Mouse (Mus musculus): ENCODE results near the gene Tmcc1. TPM values are rescaled to one million over a fixed set of nuclear protein-coding genes. Genes with fewer than 3 reads are reported as not detected.

Gene Tmcc1
- polyA plus RNA-seq, 1 experiment from 2014 or later, result 11.8 TPM

GRCm38 (mm10) chr6:115968700-115969099, 224.6 kb downstream of the Tmcc1 start:
- Histone ChIP-seq H3K4me1 (replicated peaks; ENCODE audit: control insufficient read depth, insufficient read depth, low read length) (peaks cover 12% of the 10 kb centered on the region), H3K27me3 (replicated peaks; ENCODE audit: control insufficient read depth, insufficient read depth, low read length) (no peaks in the 10 kb centered on the region), H3K27ac (ENCODE audit: low read depth) (no peak overlapping the region), H3K9me3 (ENCODE audit: control insufficient read depth, low read length) (no peaks in the 10 kb centered on the region), H3K4me2 (ENCODE audit: low read length) (no peak overlapping the region), H3K9ac (ENCODE audit: low read length) (no peak overlapping the region), H3K4me3 (ENCODE audit: low read depth, low read length) (no peak overlapping the region), H3K36me3 (ENCODE audit: control insufficient read depth, insufficient read depth, low read length) (peaks cover 44% of the 10 kb centered on the region)
- no peak for ATAC-seq (replicated peaks; ENCODE audit: low FRiP score, low TSS enrichment, low read depth)
- no peak for DNase-seq (ENCODE audit: low spot score)
- WGBS, result 82% methylated on average over 6 of the region's 6 CpGs

Other genes with a start within 250 kb of the Tmcc1 start
- not detected in 2 replicates for gene H1foo, start 248.5 kb downstream of the Tmcc1 start, polyA plus RNA-seq (2014; fragmentation: Nextera tagmentation; extraction: Ambion mirVana)
- 39.7 and 46.5 TPM in 2 replicates for gene Plxnd1, start 198.5 kb downstream of the Tmcc1 start, polyA plus RNA-seq (2014; fragmentation: Nextera tagmentation; extraction: Ambion mirVana)
- gene Washc2, start 14.6 kb upstream of the Tmcc1 start, polyA plus RNA-seq (2014; fragmentation: Nextera tagmentation; extraction: Ambion mirVana), result 44.1 and 46.8 TPM in 2 replicates
- gene Zfand4, start 70.7 kb upstream of the Tmcc1 start, polyA plus RNA-seq (2014; fragmentation: Nextera tagmentation; extraction: Ambion mirVana), result 4.8 and 5.4 TPM in 2 replicates
- gene March8, start 144.5 kb upstream of the Tmcc1 start, polyA plus RNA-seq (2014; fragmentation: Nextera tagmentation; extraction: Ambion mirVana), result 26.6 and 30.8 TPM in 2 replicates

Data from intestine, embryonic 14.5 days (tissue).